Mouse (Mus musculus) adrenal gland, postnatal 14 days (tissue): ENCODE measurements around the gene Spon1. TPM values are rescaled to one million over a fixed set of nuclear protein-coding genes. Genes with fewer than 3 reads are reported as not detected.

Experiments
- DNase-seq: peaks from one replicate; pipeline ENCODE4 v3.0.0; 2021; ENCODE audit warnings: mixed read lengths
- total RNA-seq: library from RNA; stranded (reverse); gene quantifications from 2 replicates; pipeline ENCODE4 v1.2.3, GENCODE M21; 2021

Spon1 gene
- total RNA-seq, 1 experiment from 2014 or later, result 9.9 TPM

DNA sequence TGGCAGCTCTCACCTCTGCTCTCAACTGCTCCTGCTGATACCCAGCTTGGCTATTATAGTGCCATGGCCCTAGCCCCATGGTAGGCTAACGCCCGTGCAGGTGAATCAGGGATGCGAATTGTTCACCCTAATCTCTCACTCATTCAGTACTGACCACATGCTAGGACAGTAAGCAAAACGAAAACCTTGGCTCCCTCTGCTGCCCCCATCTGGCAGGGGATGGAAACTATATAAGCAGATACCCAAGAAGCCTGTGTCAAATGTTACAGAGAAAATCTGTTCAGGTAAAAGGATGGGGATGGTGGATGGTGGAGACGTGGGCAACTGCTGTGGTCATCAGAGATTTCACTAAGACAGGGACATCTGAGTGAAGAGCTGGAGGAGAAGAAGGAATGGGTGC is 241.8 kb downstream of the Spon1 start:
- peak; percentile 60 for DNase-seq

DNA sequence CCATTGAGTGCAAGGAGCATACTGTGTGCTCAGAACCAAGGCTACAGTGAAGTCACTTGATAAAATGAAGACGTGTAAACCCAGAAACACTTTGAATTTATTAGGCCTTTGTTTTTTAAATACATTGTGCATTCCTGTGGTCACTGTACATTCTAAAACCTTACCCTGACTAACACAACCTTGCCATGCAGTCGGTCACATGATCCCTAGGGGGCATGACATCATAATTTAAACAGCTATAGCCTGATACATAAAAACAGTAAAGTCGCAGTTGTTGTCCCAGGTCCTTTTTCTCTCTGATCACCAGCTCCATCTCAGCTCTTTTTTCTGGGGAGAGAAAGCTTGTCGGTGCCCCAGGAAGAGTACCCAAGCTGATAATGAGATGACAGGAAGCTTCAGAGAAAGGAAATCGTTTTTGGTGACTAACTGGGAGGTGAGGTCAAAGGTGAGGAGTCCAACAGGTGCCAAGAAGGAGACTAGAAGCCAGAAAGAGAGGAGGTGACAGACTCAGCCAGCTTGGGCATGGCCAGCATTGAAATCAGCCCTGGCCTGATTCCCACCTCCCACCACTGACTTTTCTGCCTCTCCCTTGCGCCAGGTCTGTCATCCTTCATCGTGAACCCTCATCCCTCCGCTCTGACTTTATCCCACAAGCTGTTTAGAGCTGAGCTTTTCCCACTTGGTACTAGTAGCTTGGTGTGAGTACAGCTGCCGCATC is 246.1 kb downstream of the Spon1 start:
- no peak for DNase-seq

DNA sequence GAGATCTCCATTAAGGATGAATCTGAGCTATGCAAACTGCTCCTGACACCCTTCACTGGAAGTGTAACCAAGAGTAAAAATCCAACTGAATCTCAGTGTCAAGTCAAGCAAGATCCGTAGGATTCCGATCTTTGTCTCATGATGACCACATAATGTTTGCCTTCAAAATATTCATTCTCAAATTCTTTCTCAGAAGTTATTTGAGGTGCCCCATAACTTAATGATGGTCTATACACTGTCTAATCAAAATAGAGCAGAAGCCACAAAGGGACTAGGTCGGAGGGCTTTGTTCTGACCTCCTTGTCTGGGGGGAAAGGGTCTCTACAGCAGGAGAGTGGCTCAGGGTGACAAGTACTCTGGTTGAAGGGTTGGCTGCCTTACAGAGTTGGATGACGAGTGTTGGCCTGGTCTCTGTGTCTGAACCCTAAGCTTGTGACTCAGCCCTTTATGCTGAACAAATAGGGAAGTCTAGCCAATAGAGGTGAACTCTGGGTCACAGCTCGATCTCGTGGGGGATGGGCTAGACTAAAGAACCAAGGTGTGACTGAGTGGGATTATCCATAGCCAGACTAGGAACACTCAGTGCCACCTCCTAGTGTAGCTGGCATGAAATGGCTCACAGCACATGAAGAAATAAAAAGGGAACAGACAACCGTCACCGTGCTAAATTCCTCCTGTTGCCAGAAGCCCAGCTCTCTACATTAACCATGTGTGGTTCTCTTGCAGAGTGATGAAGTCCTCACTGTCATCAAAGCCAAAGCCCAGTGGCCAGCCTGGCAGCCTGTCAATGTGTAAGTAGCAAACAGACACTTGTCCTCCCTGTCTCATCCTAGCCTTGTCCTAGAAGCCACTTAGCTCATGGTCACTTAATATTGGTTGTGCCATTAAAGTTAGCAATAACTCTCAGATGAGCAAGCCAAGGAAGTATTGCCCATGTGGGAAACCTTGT is 250.5 kb downstream of the Spon1 start:
- DNase-seq, result peak; percentile 14

DNA sequence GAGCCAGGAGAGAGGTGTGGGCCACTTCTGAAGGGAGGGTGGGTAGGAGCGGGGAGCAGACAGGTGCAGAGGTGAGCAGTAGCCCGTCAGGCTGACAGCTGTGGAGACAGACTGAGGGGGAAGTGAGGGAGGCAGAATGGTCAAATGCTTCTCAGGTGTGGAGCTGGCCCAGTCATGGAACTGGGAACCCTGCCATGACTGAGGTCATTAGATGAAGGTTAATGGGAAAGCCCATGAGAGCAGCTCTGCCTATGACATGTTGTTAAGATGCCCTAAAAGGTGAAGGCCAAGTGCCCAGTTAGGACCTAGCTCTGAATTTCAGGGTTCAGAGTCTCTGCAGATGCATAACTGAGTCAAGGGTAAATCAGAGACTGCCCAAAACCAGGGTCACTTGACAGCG is 253.1 kb downstream of the Spon1 start:
- no peak for DNase-seq

DNA sequence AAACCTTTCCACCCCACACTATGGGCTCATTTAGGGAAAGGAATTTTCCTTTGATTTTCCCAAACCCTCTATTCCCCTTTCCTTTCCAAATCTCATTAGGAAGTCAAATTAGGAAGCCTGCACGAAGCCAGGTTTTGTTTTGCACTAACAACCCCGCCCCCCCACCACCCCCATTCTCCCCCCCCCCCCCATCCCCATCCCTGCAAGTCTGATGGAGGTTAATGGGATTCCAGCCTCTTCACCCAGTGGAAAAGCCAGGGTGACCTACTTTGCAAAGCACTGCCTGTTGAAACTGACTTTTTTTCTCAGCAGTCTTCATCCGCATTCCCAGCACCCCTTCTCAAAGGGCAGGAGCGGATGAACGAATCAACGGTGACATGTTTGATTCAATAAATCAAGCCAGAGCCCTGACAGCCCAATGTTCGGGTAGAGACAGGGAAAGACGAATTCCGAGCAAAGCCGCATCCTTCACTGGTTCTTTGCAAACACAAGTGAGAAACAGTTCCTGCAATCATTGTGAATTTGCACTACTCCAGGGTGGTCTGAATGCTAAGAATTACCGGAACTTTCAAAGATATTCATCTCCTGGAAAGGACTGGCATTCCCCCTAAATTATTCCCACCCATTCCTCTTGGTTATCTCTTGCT is 254.4 kb downstream of the Spon1 start:
- no peak for DNase-seq

DNA sequence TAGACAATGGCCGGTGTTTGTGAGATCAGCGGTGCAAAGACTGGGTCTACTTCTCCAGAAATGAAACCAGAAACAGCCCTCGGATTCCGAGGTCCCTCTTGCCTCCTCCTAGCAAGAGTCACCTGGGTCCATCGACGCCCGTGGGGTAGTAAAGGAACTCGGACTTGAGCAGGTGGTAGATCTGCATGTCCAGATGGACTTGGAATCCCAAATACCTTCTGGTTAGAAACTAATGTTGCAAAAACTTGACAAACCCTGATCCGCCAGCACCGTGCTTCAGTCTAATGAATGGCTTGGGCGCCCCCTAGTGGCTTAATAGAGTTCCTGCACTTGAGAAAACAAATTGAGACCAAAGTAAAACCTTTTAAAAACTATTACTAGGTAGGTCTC is 254.9 kb downstream of the Spon1 start:
- peak; percentile 89 for DNase-seq

DNA sequence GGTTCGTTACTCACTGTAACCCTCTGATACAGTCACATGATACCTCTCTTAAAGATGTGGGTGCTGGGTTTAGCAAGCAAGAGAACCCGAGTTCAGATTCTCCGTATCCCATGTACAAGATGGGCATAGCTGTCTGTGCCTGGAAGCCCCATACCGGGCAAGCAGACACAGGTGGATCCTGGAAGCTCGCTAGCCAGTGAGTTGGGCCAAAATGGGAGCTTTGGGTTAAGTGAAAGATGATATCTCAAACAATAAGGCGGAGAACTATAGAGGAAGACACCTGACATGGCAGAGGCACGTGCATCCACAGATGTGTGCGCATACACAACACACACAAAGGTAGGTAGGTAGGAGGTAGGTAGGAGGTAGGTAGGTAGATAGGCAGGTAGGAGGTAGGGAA is 261.1 kb downstream of the Spon1 start:
- DNase-seq, result no peak

DNA sequence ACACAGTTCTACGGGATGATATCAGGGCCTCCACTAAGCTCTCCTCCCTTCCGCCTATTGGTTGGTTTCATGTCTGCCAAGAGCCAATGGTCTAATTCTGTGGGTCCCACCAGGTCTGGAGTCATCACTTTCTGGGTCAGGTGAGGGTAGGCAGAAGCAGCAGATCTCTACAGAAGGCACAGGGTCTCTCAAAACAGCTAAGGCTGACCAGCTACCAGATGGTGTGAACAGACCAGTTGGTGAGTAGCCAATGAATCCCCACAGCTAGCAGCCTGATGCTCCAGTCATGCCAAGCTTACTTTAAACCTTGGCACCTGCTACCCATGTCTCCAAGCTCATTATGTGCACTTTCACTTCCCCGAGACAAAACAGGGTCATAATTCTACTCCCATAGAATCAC is 261.6 kb downstream of the Spon1 start:
- DNase-seq, result no peak

DNA sequence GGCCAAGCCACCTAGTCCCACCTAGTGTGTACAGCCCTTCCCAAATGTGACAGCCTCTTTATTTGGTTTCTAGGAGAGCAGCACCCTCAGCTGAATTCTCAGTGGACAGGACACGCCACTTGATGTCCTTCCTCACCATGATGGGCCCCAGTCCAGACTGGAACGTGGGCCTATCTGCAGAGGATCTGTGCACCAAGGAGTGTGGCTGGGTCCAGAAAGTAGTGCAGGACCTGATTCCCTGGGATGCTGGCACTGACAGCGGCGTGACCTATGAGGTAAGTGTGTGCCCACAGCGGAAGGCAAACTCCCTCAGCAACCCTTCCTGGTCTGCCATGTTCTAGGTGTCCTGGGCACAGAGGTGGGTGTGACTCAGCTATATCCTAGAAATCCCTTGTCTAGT is 263.0 kb downstream of the Spon1 start:
- DNase-seq, result no peak

DNA sequence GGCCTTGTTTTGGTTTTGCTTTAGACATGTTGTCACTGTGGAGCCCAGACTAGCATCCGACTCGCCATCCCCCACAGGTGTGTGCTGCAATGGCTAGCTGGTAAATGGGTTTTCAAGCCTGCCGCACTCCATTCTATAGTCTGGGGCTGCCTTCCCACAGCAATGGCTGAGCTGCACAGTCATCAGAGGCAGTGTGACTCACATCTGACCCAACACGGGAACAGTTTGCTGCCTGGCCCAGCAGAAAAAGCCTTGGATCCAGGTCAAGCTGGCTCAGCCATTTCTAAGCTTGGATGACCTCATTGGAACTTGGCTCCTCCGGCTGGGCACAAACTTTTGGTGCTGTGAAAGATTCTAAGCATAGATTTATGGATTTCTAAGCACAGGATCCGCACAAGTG is 263.8 kb downstream of the Spon1 start:
- peak; percentile 88 for DNase-seq

DNA sequence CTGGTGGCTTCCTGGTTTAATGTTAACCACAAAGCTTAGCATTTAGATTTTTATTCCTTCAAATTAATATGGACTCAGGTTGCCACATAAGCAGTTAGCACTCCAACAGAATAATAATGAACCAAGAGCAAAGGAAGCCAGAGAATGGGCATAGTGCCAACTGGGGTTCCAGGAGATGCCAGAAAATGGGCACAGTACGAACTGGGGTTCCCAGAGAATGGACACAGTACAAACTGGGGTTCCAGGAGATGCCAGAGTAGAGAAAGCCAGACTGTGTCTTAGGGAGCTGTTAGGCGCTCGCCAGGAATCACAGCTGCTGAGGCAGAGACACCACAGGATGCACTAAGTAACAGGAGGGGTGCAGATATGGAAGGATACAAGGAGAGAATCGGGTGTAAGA is 271.4 kb downstream of the Spon1 start:
- no peak for DNase-seq

DNA sequence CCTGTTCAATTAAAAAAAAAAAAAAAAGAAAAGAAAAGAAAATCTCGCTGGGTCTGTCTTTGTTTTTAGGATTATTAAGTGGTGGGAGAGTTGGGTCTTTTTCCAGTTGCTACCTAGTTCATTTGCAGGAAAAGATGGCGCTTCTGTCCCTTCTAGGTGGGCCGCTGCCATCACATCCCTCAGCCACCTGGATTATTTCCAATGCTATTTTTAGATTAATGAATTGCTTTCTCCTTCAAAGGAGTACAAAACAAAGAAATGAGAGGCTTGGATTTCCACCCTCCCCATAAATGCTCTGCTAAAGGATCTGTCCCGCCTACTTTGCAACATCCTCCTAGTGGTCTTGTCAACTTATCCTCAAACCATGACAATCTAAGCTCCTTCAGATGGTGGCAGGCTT is 275.6 kb downstream of the Spon1 start:
- DNase-seq, result no peak

DNA sequence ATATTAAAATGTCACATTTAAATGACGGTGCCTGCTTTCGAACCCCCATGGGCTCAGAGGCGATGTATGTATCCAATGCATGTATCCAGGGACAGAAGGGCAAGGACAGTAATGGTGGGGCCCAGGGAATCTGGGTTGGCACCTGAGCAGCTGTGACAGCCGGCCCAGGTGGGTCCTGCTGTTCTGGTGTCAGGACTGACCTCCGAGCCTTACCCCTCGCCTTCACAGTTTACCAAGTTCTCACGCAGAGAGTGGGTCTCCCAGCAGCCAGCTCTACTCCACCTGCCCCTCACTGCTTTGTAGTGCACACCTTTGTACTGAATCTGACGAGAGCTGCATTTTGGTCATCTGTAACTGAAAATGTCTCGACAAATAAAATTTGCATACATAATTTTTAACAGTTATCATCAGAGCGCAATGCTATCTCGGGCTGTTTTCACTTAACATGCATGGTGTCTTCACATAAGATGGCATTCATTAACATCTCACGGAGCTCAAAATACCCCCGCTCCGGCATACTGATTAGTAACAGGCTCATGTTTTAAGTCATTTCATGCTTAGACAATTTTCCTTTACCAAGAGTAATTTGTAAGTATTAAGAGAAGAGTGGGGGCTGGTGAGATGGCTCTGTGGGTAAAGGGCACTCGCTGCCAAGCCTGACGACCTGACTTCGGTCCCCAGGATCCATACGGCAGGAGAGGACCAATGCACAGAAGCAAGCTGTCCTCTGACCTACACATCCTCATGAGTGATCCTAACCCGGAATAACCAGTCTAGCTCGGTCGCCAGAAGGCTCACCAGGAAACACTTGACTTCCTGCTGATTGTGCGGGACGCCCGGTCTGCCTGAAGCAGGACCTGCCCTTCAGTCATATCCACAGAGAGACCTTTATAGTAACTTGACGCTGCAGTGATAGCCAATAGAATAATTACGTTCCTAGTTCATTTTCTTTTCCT is 277.5 kb downstream of the Spon1 start:
- DNase-seq, result no peak

DNA sequence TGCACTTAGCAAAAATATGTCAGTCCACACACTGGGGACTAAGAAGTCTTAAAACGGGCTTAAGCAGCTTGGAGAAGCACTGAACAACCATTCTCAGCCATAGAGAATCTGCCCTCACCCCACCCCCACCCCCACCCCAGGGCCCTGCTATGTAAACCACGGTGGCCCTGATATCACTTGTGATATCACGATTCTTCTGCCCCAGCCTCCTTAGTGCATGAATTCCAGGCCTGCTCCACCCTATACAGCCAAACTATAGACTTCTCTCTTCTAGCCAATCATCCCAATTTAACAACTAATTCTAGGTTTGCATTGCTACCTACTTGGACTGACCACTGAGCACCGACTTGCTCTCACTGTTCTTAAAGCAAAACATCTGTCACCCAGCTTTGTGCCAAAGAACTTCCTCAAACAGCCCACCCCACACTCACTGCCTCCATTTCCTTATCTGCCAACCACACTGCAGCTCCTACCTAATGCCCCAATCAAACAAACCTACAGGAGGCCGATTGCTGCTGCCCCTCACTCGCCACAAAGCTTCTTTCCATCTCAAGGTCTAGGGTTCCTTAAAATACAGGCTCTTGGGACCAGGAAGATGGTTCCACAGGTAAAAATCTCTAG is 278.2 kb downstream of the Spon1 start:
- DNase-seq, result no peak

DNA sequence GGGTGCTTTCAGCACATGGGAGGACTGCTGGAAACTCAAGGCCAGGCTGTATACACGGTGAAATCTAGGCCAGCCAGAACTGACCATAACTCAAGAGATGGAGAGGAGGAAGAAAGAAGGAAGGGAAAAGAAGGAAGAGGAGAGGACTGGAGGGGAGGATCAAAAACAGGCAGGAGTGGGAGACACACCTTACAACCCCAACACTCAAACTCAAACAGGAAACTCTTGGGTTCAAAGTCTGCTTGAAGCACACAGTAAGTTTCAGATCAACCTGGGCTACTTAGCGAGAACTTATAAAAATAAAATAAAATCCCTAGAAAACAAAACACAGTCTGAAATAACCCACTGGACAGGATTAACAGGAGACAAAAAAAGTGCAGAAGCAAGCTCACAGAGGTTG is 280.0 kb downstream of the Spon1 start:
- DNase-seq, result no peak

DNA sequence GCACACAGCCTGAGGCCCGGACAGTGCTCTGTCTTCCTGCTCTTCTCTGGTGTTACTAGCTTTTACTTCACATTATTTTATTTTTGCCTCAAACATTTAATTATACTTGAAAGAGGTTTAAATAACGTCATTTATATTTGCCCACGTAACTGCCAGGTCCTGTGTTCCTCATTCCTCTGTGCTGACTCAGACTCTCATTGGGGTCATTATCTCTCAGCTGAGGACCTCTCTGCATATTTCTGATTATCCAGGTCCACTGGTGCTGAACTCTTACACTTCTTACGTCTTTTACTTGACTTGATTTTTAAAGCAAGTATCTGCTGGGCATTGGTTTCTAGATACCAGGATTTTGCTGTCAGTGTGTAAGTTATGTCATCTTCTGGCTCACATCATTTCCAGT is 287.9 kb downstream of the Spon1 start:
- no peak for DNase-seq

DNA sequence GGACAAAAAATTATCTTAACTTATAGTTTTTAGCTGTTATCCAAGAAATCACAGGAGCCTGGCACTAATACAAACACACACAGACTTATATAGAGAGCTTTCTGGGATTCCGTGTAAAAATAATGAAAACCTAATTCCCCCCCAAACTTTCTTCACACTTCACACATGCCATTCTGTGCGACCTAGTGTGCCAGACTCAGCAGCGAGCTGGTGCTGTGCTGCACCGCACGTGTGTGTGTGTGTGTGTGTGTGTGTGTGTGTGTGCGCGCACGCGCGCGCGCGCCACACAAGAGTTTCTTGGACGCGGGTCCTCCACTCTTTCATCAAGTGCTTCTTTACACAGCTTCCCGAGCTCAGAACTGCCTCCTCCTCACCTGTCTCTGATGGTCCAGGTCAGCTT is 292.4 kb downstream of the Spon1 start:
- DNase-seq, result no peak

DNA sequence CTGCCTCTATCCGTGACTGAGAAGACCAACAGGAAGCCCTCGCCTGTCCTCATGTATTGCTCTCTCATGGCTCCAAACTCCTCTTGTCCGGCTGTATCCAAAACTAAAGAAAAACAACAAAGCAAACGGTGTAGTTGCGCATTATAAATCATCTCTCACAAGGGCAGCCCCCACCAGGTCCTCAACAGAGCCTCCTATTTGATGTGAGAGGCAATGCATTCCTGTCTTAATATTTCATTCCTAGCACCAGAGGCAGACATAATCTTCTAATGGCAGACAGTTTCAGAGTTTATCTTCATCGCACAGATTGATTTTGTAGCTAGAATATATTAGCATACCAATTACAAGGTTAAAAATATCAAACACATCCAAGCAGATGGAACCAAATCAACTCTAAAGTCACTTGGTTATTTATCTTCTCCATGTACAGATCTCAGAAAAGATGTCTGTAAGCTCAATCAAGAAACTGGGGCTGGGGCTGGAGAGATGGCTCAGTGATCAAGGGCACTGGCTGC is 293.2 kb downstream of the Spon1 start:
- DNase-seq, result no peak

DNA sequence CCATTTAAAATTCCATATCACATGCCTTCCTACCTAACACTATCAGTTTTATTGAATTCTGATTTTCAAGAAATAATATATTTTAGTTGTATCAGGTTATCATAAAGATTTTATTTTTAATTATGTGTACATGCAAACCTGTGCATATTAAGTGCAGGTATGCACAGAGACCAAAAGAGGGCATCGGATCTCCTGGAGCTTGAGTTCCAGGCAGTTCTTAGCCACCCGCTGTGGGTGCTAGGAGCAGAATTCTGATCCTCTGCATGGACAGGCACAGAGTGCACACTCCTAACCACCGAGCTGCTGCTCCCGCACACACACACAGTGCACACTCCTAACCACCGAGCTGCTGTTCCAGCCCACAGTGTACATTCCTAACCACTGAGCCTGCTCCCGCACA is 294.6 kb downstream of the Spon1 start:
- no peak for DNase-seq

DNA sequence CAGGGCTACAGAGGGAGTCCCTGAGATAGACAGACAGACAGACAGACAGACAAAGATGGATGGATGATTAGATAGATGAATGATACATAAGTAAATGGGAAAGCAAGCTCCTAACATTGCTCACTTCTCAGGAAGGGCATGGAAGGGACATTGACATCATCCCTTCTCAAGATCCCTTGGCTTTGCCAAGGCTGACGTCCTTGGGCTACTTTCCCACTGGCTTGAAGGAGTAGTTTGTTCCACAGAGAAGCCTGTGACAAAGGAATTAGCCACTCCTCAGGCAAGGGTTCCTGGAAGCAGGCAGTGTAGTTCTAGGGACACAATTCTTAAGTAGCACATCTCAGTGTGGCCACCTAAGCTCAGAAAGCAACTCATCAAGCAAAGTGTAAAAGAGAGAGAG is 296.7 kb downstream of the Spon1 start:
- peak; percentile 63 for DNase-seq

DNA sequence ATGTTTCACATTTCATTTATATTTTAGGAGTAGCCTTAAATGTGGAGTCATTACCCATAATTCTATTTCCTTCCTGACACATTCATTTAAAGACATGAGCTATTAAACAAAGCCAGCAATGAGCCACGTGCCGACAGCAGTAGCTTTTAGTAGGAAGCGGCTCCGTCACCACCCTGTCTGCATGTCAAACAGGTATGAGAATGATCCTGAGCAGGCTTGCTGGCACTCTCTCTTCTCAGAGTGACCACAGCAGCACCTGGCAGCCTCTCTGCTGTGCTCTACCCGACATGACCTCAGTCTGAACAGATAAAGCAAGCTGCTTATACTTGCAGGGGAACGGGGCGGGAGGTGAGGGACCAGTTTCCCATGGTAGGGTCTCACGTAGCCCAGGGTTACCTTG is 297.7 kb downstream of the Spon1 start:
- DNase-seq, result no peak
